Mouse (Mus musculus): ENCODE measurements at regions not wholly inside any gene's neighbourhood (a gene's known extent, or its start where the extent isn't known, plus 50 kb on each side); places are given as distances from the start of the nearest gene placed in this dataset.

- 87% methylated on average over 2 of the region's 2 CpGs for WGBS
- Histone ChIP-seq H3K9ac (ENCODE audit: low read depth, low read length) (no peak overlapping the region), H3K27me3 (replicated peaks; ENCODE audit: control insufficient read depth, insufficient read depth, low read length) (no peaks in the 10 kb centered on the region), H3K4me1 (ENCODE audit: control insufficient read depth, insufficient read depth, low read length) (no peaks in the 10 kb centered on the region), H3K27ac (ENCODE audit: low read length) (no peak overlapping the region), H3K4me2 (ENCODE audit: low read depth, low read length) (no peak overlapping the region), H3K9me3 (ENCODE audit: control insufficient read depth, low read length) (no peaks in the 10 kb centered on the region), H3K36me3 (ENCODE audit: control insufficient read depth, insufficient read depth, low read length) (no peaks in the 10 kb centered on the region), H3K4me3 (ENCODE audit: low read length) (no peak overlapping the region)
- ATAC-seq = no peak
Observed at GRCm38 (mm10) chr14:98887588-98887987, 106.5 kb downstream of the Rpl36a-ps1 start.

- no peak overlapping the region for H3K4me3 ChIP-seq (ENCODE audit: low read length)
- no peak overlapping the region for H3K9ac ChIP-seq (ENCODE audit: low read depth, low read length)
- ATAC-seq = no peak
- H3K27me3 ChIP-seq (replicated peaks; ENCODE audit: control insufficient read depth, insufficient read depth, low read length) = no peaks in the 10 kb centered on the region
- no peaks in the 10 kb centered on the region for H3K9me3 ChIP-seq (ENCODE audit: control insufficient read depth, low read length)
- no peaks in the 10 kb centered on the region for H3K36me3 ChIP-seq (ENCODE audit: control insufficient read depth, insufficient read depth, low read length)
- no peak overlapping the region for H3K4me2 ChIP-seq (ENCODE audit: low read depth, low read length)
- WGBS = 7% methylated on average over 1 of the region's 1 CpGs
- no peaks in the 10 kb centered on the region for H3K4me1 ChIP-seq (ENCODE audit: control insufficient read depth, insufficient read depth, low read length)
- H3K27ac ChIP-seq (ENCODE audit: low read length) = no peak overlapping the region
Observed at GRCm38 (mm10) chr14:98886982-98887381, 107.1 kb downstream of the Rpl36a-ps1 start.

GRCm38 (mm10) chr14:98882586-98882985, 111.5 kb downstream of the Rpl36a-ps1 start:
- Histone ChIP-seq H3K27ac (ENCODE audit: low read length) (no peak overlapping the region), H3K4me2 (ENCODE audit: low read depth, low read length) (no peak overlapping the region), H3K4me3 (ENCODE audit: low read length) (no peak overlapping the region), H3K9ac (ENCODE audit: low read depth, low read length) (no peak overlapping the region), H3K4me1 (ENCODE audit: control insufficient read depth, insufficient read depth, low read length) (no peaks in the 10 kb centered on the region), H3K9me3 (ENCODE audit: control insufficient read depth, low read length) (no peaks in the 10 kb centered on the region), H3K27me3 (replicated peaks; ENCODE audit: control insufficient read depth, insufficient read depth, low read length) (no peaks in the 10 kb centered on the region), H3K36me3 (ENCODE audit: control insufficient read depth, insufficient read depth, low read length) (no peaks in the 10 kb centered on the region)
- no peak for ATAC-seq
- 82% methylated on average over 10 of the region's 10 CpGs for WGBS

GRCm38 (mm10) chr14:98877956-98878355, 116.2 kb downstream of the Rpl36a-ps1 start:
- Histone ChIP-seq H3K9ac (ENCODE audit: low read depth, low read length) (no peak overlapping the region), H3K27ac (ENCODE audit: low read length) (no peak overlapping the region), H3K9me3 (ENCODE audit: control insufficient read depth, low read length) (no peaks in the 10 kb centered on the region), H3K4me3 (ENCODE audit: low read length) (no peak overlapping the region), H3K36me3 (ENCODE audit: control insufficient read depth, insufficient read depth, low read length) (no peaks in the 10 kb centered on the region), H3K4me2 (ENCODE audit: low read depth, low read length) (no peak overlapping the region), H3K4me1 (ENCODE audit: control insufficient read depth, insufficient read depth, low read length) (no peaks in the 10 kb centered on the region), H3K27me3 (replicated peaks; ENCODE audit: control insufficient read depth, insufficient read depth, low read length) (no peaks in the 10 kb centered on the region)
- WGBS = 75% methylated on average over 3 of the region's 3 CpGs
- ATAC-seq = no peak

DNA sequence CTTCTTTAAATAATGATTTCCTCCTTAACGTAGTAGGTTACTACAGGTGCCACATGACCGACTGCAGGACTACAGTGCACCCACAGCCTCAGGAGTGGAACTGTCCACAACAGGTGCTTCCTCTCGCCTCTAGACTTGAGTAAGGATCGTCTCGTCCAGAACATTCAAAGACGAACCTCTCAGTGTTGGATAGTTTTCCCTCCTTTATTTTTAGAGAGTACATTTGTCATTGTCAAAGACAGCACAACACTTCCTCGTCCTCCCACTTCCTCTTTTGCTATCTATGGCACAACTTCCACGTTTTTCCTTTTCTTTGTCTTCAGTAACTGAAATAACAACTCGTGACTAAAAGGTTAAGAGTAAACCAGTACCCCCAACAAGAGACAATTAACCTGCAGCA, 120.7 kb downstream of the Rpl36a-ps1 start:
- Histone ChIP-seq H3K4me3 (ENCODE audit: low read length) (no peak overlapping the region), H3K4me1 (ENCODE audit: control insufficient read depth, insufficient read depth, low read length) (no peaks in the 10 kb centered on the region), H3K27me3 (replicated peaks; ENCODE audit: control insufficient read depth, insufficient read depth, low read length) (no peaks in the 10 kb centered on the region), H3K27ac (ENCODE audit: low read length) (no peak overlapping the region), H3K4me2 (ENCODE audit: low read depth, low read length) (no peak overlapping the region), H3K9ac (ENCODE audit: low read depth, low read length) (no peak overlapping the region), H3K9me3 (ENCODE audit: control insufficient read depth, low read length) (no peaks in the 10 kb centered on the region), H3K36me3 (ENCODE audit: control insufficient read depth, insufficient read depth, low read length) (no peaks in the 10 kb centered on the region)
- no peak for ATAC-seq
- WGBS = 76% methylated on average over 9 of the region's 9 CpGs

- no peaks in the 10 kb centered on the region for H3K36me3 ChIP-seq (ENCODE audit: control insufficient read depth, insufficient read depth, low read length)
- ATAC-seq = peak; percentile 48; the same call in 1 of the 2 replicates
- no peak overlapping the region for H3K4me2 ChIP-seq (ENCODE audit: low read depth, low read length)
- H3K27ac ChIP-seq (ENCODE audit: low read length) = no peak overlapping the region
- H3K9ac ChIP-seq (ENCODE audit: low read depth, low read length) = no peak overlapping the region
- 48% methylated on average over 6 of the region's 6 CpGs for WGBS
- no peaks in the 10 kb centered on the region for H3K4me1 ChIP-seq (ENCODE audit: control insufficient read depth, insufficient read depth, low read length)
- no peaks in the 10 kb centered on the region for H3K9me3 ChIP-seq (ENCODE audit: control insufficient read depth, low read length)
- no peaks in the 10 kb centered on the region for H3K27me3 ChIP-seq (replicated peaks; ENCODE audit: control insufficient read depth, insufficient read depth, low read length)
- no peak overlapping the region for H3K4me3 ChIP-seq (ENCODE audit: low read length)
Observed at GRCm38 (mm10) chr14:98869888-98870287, 124.2 kb downstream of the Rpl36a-ps1 start.

DNA sequence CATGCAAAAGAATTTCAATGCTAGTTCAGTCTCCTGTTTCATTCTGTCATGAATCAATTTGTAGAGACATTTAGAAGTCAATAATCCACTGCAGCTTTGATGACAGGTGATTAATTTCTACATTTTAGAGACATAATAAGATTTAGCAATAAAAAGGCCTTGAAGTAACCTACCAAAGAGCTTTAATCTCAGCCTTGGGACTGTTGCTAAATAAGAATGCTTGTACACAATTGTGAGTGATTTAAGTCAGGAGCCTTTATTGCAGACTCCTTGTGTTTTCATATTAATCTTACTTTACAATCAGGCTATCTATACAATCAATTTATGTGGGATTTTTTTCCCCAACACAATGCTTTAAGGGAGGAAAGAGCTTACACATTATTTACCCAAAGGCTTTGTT, 127.2 kb downstream of the Rpl36a-ps1 start:
- ATAC-seq = no peak
- no peak overlapping the region for H3K4me3 ChIP-seq (ENCODE audit: low read length)
- H3K27me3 ChIP-seq (replicated peaks; ENCODE audit: control insufficient read depth, insufficient read depth, low read length) = no peaks in the 10 kb centered on the region
- no peaks in the 10 kb centered on the region for H3K36me3 ChIP-seq (ENCODE audit: control insufficient read depth, insufficient read depth, low read length)
- no peak overlapping the region for H3K27ac ChIP-seq (ENCODE audit: low read length)
- no peak overlapping the region for H3K9ac ChIP-seq (ENCODE audit: low read depth, low read length)
- no peak overlapping the region for H3K4me2 ChIP-seq (ENCODE audit: low read depth, low read length)
- H3K4me1 ChIP-seq (ENCODE audit: control insufficient read depth, insufficient read depth, low read length) = no peaks in the 10 kb centered on the region
- no peaks in the 10 kb centered on the region for H3K9me3 ChIP-seq (ENCODE audit: control insufficient read depth, low read length)

DNA sequence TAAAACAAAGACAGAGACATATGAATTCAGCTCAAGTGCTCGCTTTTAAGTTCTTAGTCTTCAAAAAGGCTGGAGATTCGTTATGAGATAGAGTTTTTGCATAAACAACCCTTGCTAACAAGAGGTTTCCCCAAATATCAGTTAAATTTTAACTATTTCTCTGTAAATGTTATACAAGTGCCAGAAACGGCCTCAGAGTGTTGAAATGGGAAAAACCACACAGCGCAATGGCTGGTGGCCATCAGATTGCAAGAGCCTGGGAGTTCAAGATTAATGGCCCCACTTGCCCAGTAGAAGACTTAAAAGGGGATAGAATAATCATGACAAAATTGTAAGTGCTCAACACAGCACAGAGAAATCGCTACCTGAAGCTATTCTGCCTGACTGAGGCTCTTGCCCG, 130.1 kb downstream of the Rpl36a-ps1 start:
- no peak overlapping the region for H3K4me2 ChIP-seq (ENCODE audit: low read depth, low read length)
- H3K9me3 ChIP-seq (ENCODE audit: control insufficient read depth, low read length) = no peaks in the 10 kb centered on the region
- no peak overlapping the region for H3K27ac ChIP-seq (ENCODE audit: low read length)
- no peaks in the 10 kb centered on the region for H3K27me3 ChIP-seq (replicated peaks; ENCODE audit: control insufficient read depth, insufficient read depth, low read length)
- H3K4me1 ChIP-seq (ENCODE audit: control insufficient read depth, insufficient read depth, low read length) = no peaks in the 10 kb centered on the region
- ATAC-seq = no peak
- no peak overlapping the region for H3K4me3 ChIP-seq (ENCODE audit: low read length)
- 67% methylated on average over 6 of the region's 6 CpGs for WGBS
- H3K36me3 ChIP-seq (ENCODE audit: control insufficient read depth, insufficient read depth, low read length) = no peaks in the 10 kb centered on the region
- no peak overlapping the region for H3K9ac ChIP-seq (ENCODE audit: low read depth, low read length)

GRCm38 (mm10) chr14:98863598-98863997, 130.5 kb downstream of the Rpl36a-ps1 start:
- H3K4me3 ChIP-seq (ENCODE audit: low read length) = no peak overlapping the region
- no peak overlapping the region for H3K4me2 ChIP-seq (ENCODE audit: low read depth, low read length)
- WGBS = 63% methylated on average over 11 of the region's 11 CpGs

GRCm38 (mm10) chr14:98862095-98862735, 131.9 kb downstream of the Rpl36a-ps1 start:
- no peaks in the 10 kb centered on the region for H3K4me1 ChIP-seq (ENCODE audit: control insufficient read depth, insufficient read depth, low read length)
- no peaks in the 10 kb centered on the region for H3K36me3 ChIP-seq (ENCODE audit: control insufficient read depth, insufficient read depth, low read length)
- 72% methylated on average over 5 of the region's 5 CpGs for WGBS
- H3K9me3 ChIP-seq (ENCODE audit: control insufficient read depth, low read length) = no peaks in the 10 kb centered on the region
- no peak overlapping the region for H3K4me3 ChIP-seq (ENCODE audit: low read length)
- no peaks in the 10 kb centered on the region for H3K27me3 ChIP-seq (replicated peaks; ENCODE audit: control insufficient read depth, insufficient read depth, low read length)
- no peak for ATAC-seq
- no peak overlapping the region for H3K27ac ChIP-seq (ENCODE audit: low read length)
- H3K9ac ChIP-seq (ENCODE audit: low read depth, low read length) = no peak overlapping the region
- no peak overlapping the region for H3K4me2 ChIP-seq (ENCODE audit: low read depth, low read length)

More at GRCm38 (mm10) chr14:98863598-98863997, 130.5 kb downstream of the Rpl36a-ps1 start:
- no peaks in the 10 kb centered on the region for H3K27me3 ChIP-seq (replicated peaks; ENCODE audit: control insufficient read depth, insufficient read depth, low read length)
- H3K9ac ChIP-seq (ENCODE audit: low read depth, low read length) = no peak overlapping the region
- no peak overlapping the region for H3K27ac ChIP-seq (ENCODE audit: low read length)
- no peaks in the 10 kb centered on the region for H3K36me3 ChIP-seq (ENCODE audit: control insufficient read depth, insufficient read depth, low read length)
- ATAC-seq = no peak
- no peaks in the 10 kb centered on the region for H3K4me1 ChIP-seq (ENCODE audit: control insufficient read depth, insufficient read depth, low read length)
- H3K9me3 ChIP-seq (ENCODE audit: control insufficient read depth, low read length) = no peaks in the 10 kb centered on the region

Data from intestine, embryonic 16.5 days (tissue).